Mouse (Mus musculus) liver, embryonic 14.5 days (tissue): ENCODE measurements around the gene Rbm34. TPM values are rescaled to one million over a fixed set of nuclear protein-coding genes. Genes with fewer than 3 reads are reported as not detected.

Source experiments
- ATAC-seq: fragments of 200-750 bp; cut with Nextera tagmentation; 2 replicates; pipeline ENCODE4 v1.8.0; 2017; ENCODE audit warnings: moderate number of reproducible peaks, mild to moderate bottlenecking, moderate library complexity; ENCODE audit not compliant: insufficient read depth
- DNase-seq, 3 experiments: peaks; one replicate each; pipeline ENCODE4 v3.0.0-alpha.2; 2012 to 2013; ENCODE audit warnings: low read depth in 3 of 3, low spot score in 3 of 3
- H3K27ac ChIP-seq: fragments of 300-500 bp; sonication (generic); 2 replicates; pipeline ENCODE4 v1.5.1; 2014; ENCODE audit warnings: moderate library complexity, mild to moderate bottlenecking, control low read depth, inconsistent platforms
- H3K27me3 ChIP-seq: fragments of 300-500 bp; sonication (generic); 2 replicates; pipeline ENCODE4 v1.6.1; 2014; ENCODE audit warnings: mild to moderate bottlenecking, low read length, moderate library complexity; ENCODE audit not compliant: control insufficient read depth, insufficient read depth
- H3K36me3 ChIP-seq: fragments of 300-500 bp; sonication (generic); replicated peaks from 2 replicates; pipeline ENCODE4 v1.6.1; 2014; ENCODE audit warnings: low read depth; ENCODE audit not compliant: control insufficient read depth, insufficient read depth
- H3K4me1 ChIP-seq, 2 experiments: fragments of 200-500 bp in 1 of 2; fragments of 300-500 bp in 1 of 2; sonication (generic) in 1 of 2; replicated peaks; 2 replicates each; pipeline ENCODE4 v1.6.1; 2012 to 2014; ENCODE audit warnings: antibody characterized with exemption in 1 of 2, inconsistent platforms in 1 of 2, low read length in 1 of 2; ENCODE audit not compliant: control insufficient read depth in 2 of 2, insufficient read depth in 2 of 2
- H3K4me2 ChIP-seq: fragments of 300-500 bp; sonication (generic); 2 replicates; pipeline ENCODE4 v1.6.1; 2014; ENCODE audit warnings: low read depth, mild to moderate bottlenecking, control low read depth, moderate library complexity
- H3K4me3 ChIP-seq, 2 experiments: fragments of 200-500 bp in 1 of 2; fragments of 300-500 bp in 1 of 2; sonication (generic) in 1 of 2; 2 replicates each; pipeline ENCODE4 v1.5.1; 2012 to 2014; ENCODE audit warnings: low read depth in 2 of 2, low read length in 2 of 2, mild to moderate bottlenecking in 2 of 2, control low read depth in 1 of 2, inconsistent platforms in 1 of 2, moderate library complexity in 1 of 2; ENCODE audit not compliant: insufficient read depth in 1 of 2
- H3K9ac ChIP-seq: fragments of 300-500 bp; sonication (generic); replicated peaks from 2 replicates; pipeline ENCODE4 v1.6.1; 2014; ENCODE audit warnings: mild to moderate bottlenecking, control low read depth, moderate library complexity
- H3K9me3 ChIP-seq: fragments of 300-500 bp; sonication (generic); 2 replicates; pipeline ENCODE4 v1.6.1; 2016; ENCODE audit warnings: low read length, mixed read lengths; ENCODE audit not compliant: control insufficient read depth
- CTCF ChIP-seq: IDR thresholded peaks from 2 replicates; pipeline ENCODE4 v1.5.1; 2016; ENCODE audit warnings: antibody characterized with exemption, low read depth, control low read depth
- EP300 ChIP-seq: IDR thresholded peaks from 2 replicates; pipeline ENCODE4 v1.6.1; 2016; ENCODE audit warnings: antibody characterized with exemption, low read depth
- WGBS: fragments of 180-500 bp; shearing (Covaris S2); extraction: QIAGEN DNeasy Blood & Tissue Kit; methylation state at CpG from one replicate; pipeline ENCODE4 v1.1.7; 2014; ENCODE audit not compliant: insufficient replicate concordance; 5-methylcytosine and 5-hydroxymethylcytosine counted together
- polyA plus RNA-seq, 2 experiments: library from polyadenylated mRNA; depleted of rRNA in 1 of 2; stranded (reverse) in 1 of 2; unstranded in 1 of 2; fragments of >200 nt; fragmentation: Nextera tagmentation in 1 of 2; extraction: Ambion mirVana in 1 of 2; gene quantifications; 2 replicates each; pipeline versions ENCODE4 v1.2.1 to v1.2.3; 2012 to 2014

The Rbm34 gene
- polyA plus RNA-seq, 2 experiments: 5.2 to 9.6 TPM

DNA sequence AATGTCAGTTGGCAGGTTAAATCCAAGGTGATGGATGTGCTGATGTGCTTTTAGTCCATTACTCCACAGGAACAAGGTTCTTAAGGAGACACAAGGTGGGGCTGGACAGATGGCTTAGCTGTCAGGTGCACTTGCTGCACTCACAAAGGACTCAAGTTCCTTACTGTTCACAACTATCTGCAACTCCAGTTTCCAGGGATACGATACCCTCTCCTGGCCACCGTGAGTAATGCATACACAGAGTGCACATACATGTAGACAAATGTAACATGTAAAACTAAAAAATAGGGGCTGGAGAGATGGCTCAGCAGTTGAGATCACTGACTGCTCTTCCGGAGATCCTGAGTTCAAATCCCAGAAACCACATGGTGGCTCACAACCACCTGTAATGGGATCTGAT, 65.5 kb downstream of the Rbm34 start:
- no peaks in the 10 kb centered on the region for H3K9me3 ChIP-seq
- H3K4me1 ChIP-seq: peaks cover 0 to 7% of the 10 kb centered on the region in 2 experiments; a peak in 2 of 4 replicates
- H3K4me3 ChIP-seq: no peak overlapping the region
- no peak for TF ChIP-seq EP300
- TF ChIP-seq CTCF: peak; percentile 40; the same call in 1 of the 2 replicates
- no peaks in the 10 kb centered on the region for H3K36me3 ChIP-seq
- no peaks in the 10 kb centered on the region for H3K27me3 ChIP-seq
- DNase-seq (no peak), ATAC-seq (no peak)
- no peak overlapping the region for H3K4me2 ChIP-seq
- H3K27ac ChIP-seq: no peak overlapping the region
- 80% methylated on average over 3 of the region's 3 CpGs for WGBS
- H3K9ac ChIP-seq: no peak overlapping the region

DNA sequence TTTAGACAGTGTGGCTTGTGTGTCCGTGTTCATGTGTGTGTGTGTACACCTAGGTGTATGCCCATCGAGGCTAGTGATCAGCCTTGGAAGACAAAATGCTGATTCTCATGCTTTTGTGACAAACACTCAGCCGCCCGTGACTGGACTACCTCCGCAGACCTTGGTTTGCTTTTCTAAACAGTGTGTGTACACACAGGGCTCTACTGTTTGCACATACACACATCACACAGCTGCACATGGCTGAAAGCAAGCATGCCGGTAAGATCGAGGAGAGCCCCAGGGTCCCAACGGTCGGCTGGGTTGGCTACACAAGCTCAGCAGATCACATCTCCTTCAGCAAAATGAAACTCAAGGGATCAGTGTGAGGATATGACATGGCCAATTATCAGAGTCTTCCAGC, 66.9 kb downstream of the Rbm34 start:
- H3K4me2 ChIP-seq: no peak overlapping the region
- H3K9ac ChIP-seq: no peak overlapping the region

DNA sequence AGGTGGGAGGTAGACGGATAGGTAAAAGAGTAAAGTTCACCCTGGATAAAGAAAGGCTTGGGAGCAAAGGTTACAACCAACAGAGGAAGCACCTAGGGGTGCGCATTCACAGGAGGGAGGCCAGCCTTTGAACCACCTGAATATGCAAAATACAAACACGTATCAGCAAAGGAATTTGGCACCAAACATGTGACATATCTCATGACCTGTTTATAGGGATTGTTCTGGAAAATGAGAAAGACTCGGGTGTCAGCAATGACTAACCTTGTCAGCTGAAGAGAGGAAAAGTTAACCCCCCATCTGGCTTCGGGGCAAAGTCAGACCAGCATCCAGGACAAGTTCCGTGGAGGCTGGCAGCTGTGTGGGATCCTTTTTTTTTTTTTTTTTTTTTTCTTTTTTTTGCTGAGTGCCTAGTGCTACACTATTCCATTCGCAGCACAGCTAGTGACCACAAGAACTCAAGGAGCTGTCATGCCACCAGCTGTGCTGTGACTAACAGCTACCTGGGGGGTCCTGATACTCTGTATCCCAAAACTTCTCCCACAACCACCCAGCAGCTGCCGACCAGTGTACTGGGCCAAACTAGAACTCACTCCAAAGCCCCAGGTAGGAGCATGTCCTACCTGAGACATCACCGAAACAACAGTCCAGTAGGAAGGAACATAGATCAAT, 67.5 kb downstream of the Rbm34 start:
- Histone ChIP-seq H3K27me3 (no peaks in the 10 kb centered on the region), H3K36me3 (no peaks in the 10 kb centered on the region), H3K4me2 (no peak overlapping the region), H3K9ac (no peak overlapping the region), H3K27ac (no peak overlapping the region), H3K4me3 (no peak overlapping the region), H3K4me1 (peaks cover 0 to 9% of the 10 kb centered on the region in 2 experiments; a peak in 2 of 4 replicates), H3K9me3 (no peaks in the 10 kb centered on the region)
- DNase-seq: no peak
- 52% methylated on average over 9 of the region's 9 CpGs for WGBS
- no peak for ATAC-seq
- no peak for TF ChIP-seq CTCF
- TF ChIP-seq EP300: no peak

More for the DNA sequence above, 66.9 kb downstream of the Rbm34 start:
- Histone ChIP-seq H3K36me3 (no peaks in the 10 kb centered on the region), H3K9me3 (no peaks in the 10 kb centered on the region), H3K27me3 (no peaks in the 10 kb centered on the region), H3K4me3 (no peak overlapping the region), H3K4me1 (peaks cover 0 to 9% of the 10 kb centered on the region in 2 experiments; a peak in 2 of 4 replicates), H3K27ac (no peak overlapping the region)
- ATAC-seq (no peak), DNase-seq (no peak)
- WGBS: 69% methylated on average over 9 of the region's 9 CpGs
- no peak for TF ChIP-seq EP300
- TF ChIP-seq CTCF: no peak

DNA sequence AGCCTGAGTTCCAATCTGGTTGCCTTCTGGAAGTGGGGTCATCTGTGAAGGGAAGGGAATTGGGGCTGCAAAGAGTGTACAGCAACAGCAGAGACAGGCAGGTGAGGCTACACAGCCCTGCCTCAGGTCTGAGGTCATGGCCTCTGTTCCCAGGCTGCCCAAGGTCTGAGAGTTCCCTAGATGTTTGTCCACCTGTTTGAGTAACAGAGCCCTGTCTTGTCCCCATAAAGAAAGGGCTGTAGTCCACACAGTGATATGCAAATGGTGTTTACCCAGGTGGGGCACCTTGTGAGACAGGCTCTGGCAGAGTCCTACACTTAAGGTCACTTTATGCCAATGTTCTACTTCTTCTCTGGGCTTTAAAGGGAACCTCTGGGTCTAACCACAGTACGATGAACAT, 69.3 kb downstream of the Rbm34 start:
- Histone ChIP-seq H3K27me3 (no peaks in the 10 kb centered on the region), H3K9ac (no peak overlapping the region), H3K27ac (no peak overlapping the region), H3K36me3 (no peaks in the 10 kb centered on the region), H3K4me2 (no peak overlapping the region), H3K4me3 (no peak overlapping the region), H3K4me1 (peaks cover 0 to 9% of the 10 kb centered on the region in 2 experiments; a peak in 2 of 4 replicates), H3K9me3 (no peaks in the 10 kb centered on the region)
- WGBS: 23% methylated on average over 1 of the region's 1 CpGs
- ATAC-seq (no peak), DNase-seq (no peak)
- no peak for TF ChIP-seq CTCF
- TF ChIP-seq EP300: no peak

DNA sequence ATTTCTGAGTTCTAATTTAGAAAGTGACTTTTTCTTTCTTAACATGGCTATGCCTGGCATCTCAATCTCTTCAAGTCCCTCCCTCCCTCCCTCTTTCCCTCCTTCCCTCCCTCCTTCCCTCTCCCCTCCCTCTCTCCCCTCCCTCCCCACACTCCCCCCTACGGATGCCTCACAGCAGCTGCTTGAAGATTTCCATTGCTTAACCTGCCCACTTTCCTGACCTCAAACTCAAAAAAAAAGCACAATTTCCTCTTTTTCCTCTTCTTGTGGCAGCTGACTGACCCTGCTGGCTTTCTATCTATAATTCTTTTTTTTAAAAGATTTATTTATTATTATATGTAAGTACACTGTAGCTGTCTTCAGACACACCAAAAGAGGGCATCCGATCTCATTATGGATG, 69.8 kb downstream of the Rbm34 start:
- Histone ChIP-seq H3K9me3 (no peaks in the 10 kb centered on the region), H3K4me3 (no peak overlapping the region), H3K4me2 (no peak overlapping the region), H3K36me3 (no peaks in the 10 kb centered on the region), H3K27ac (no peak overlapping the region), H3K27me3 (no peaks in the 10 kb centered on the region), H3K9ac (no peak overlapping the region), H3K4me1 (peaks cover 0 to 9% of the 10 kb centered on the region in 2 experiments; a peak in 2 of 4 replicates)
- no peak for ATAC-seq
- DNase-seq: no peak
- 38% methylated on average over 2 of the region's 2 CpGs for WGBS
- TF ChIP-seq CTCF (no peak), EP300 (no peak)

Other genes with a start within 250 kb of the Rbm34 start
- 18.2 and 44.0 TPM in 2 replicates for gene Tomm20, start 25.2 kb downstream of the Rbm34 start, polyA plus RNA-seq (2012; rRNA removed)
- 137 and 143 TPM in 2 replicates for gene Tomm20, start 25.2 kb downstream of the Rbm34 start, polyA plus RNA-seq (2014; fragmentation: Nextera tagmentation; extraction: Ambion mirVana)
- gene Pard3, start 92.8 kb upstream of the Rbm34 start, polyA plus RNA-seq (2012; rRNA removed): 4.5 and 4.6 TPM in 2 replicates
- gene Pard3, start 92.8 kb upstream of the Rbm34 start, polyA plus RNA-seq (2014; fragmentation: Nextera tagmentation; extraction: Ambion mirVana): 4.5 and 4.9 TPM in 2 replicates